Mouse (Mus musculus) fat pad, adult 2 months (tissue): ENCODE measurements around the gene Spata25.
"Not testable (repeated sequence)": the region's sequence is repeated elsewhere in the genome, so short reads cannot be mapped to it uniquely, and the experiment has no call there.

ENCODE experiments used
- DNase-seq: peaks from one replicate; pipeline ENCODE4 v3.0.0-alpha.2; 2011; ENCODE audit warnings: low read depth, low spot score; ENCODE audit errors: extremely low read depth

The Spata25 gene

DNA sequence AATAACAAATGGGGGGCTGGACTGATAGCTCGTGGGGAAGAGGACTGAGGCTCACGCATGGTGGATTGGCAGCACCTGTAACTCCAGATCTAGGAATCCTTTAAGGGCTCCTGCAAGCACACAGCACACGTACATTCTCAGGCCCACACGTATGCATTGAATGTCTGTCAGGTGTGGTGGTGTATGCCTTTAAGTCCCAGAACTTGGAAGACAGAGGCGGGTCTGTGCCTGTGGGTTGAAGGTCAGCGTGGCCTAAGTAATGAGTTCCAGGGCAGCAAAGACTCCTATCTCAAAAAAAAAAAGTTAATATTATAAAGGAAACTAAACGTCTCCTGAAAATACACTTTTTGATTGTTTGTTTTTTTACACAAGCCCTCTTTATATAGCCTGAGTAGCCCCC is 21.7 kb downstream of the Spata25 start:
- DNase-seq: no peak

DNA sequence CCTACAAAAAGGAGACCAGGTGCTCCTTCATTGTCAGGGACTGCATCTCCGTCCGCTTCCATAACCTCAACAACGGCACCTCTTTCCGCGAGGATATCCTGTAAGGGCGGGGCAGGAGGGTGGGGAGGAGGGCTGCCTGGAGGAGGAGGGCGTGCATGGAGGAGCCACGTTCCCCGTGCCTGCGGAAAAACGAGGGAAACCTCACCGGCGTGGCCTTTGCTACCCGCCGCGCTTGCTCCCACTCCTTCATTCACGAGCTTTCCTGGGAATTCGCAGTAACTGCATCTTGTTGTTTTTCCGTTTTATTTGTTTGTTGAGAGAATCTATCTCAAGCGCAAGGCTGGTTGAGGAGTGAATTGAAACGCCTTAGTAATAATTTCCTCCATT is 23.0 kb downstream of the Spata25 start:
- DNase-seq: no peak

DNA sequence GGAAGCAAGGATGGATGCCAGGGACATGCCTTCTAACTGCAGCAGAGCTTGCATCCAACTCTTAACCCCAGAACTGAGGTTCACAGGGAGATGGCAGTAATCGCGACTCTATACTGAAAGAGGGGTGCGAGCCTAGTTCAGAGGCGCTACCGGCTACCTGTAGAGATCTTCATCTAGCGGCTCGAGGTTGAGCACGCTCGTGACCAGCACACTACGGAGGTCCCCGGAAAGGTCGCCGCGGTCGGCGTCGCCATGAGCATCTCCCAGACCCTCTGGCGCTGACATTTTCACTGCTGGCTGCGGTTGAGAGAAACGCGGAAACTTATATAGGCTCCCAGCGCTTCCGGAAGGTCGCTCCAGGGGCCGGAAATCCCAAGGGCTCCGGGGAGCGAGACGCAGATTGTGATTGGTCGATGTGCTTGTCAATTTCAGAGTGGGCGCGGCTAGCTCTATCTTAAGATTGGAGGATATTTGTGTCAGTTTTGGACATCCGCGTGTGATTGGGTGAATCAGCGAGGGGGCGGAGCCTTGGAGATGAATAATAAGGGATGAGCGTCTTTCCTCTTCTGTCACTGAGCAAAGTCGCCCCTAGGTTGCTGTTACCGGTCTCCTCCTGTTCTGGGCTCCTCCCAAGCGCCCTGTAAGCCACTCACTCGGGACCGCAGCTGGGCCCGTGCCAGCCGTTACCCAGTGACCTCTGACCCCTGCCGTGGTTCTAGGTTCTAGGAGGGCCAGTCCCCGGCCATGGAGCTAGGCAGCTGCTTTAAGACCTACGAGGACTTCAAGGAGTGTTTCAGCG is 23.6 kb downstream of the Spata25 start, which contains the start of the genes Acot8 and Zswim3:
Gene Acot8 (minus strand): TSS at position 350 of the 799 bp plus-strand sequence.
Gene Zswim3 (plus strand): TSS at position 566 of the 799 bp plus-strand sequence.
- peak; percentile 92 for DNase-seq

DNA sequence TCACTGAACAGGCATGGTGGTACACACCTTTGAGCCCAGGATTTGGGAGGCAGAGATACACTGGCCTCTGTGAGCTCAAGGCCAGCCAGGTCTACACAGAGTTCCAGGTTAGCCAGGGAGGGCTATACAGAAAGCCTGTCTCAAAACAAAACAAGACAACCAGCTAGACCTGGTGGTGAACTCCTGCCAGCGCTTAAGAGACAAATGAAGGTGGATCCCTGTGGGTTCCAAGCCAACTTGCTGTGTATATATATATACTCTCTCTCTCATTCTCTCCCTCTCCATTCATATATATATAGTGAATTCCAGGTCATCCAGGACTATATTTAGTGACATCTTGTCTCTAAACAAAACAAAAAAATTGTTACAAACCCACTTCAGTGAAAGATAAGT is 24.4 kb downstream of the Spata25 start:
- DNase-seq: no peak

DNA sequence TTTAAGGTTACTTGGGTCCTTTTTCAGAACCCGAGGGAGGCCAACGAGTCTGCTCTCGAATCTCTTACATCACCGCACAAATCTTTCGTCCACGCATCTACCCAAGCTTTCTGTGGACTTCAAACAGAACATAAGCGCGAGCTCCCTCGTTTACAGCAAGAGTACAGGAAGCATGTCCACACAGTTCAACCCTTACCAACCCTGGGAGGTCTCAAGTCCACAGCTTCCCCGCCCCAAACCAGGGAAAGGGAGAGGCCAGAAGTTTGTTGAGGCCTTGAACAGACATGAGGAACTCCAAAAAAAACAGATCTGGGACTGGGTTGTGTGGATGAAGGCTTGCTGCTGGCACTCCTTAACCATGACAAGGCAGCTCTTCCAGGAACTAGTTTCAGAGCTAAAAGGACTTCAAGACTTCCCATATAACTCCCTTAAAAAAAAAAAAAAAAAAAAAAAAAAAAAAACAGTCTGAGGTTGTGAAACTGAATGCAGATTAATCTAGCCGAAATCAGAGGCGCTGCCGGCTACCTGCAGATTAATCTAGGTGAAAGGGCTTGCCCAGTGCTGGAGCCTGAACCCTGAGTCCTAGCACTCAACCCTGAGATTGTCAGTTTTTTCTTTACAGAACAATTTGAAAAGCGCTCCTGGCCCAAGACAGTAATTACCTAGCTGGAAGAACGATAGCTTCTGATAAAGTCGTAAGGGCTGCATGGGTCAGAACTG is 25.0 kb downstream of the Spata25 start:
- no peak for DNase-seq

DNA sequence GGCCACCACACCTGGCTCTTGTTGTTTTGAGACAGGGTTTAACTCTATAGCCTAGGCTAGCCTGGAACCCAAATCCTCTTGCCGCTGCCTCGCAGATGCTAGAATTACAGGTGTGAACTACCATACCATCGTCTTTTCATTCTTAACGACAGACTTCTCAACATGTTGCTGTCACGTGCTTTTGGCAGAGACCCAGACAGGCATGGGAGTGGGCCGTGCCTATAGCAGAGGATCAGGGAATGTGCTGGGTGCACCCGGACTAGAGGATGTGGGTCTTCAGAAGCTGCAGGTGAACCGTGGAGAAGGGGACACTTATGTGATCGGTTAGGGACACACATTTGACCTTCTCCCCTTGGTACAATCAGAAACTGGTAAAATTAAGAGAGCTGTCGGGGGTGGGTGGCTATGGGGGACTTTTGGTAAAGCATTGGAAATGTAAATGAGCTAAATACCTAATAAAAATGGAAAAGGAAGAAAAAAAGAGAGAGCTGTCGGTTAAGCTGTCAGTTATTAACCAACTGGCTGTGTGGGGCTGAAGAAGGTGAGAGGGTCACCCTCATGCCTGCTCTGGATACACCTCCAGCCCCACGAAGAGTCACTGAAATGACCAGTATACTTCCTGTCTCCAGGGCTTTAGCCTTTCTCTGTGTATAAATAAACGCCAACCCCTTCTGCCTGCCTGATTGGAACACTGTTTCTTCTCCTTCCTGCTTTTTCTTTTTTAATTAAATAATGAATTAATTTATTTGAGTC is 27.9 kb downstream of the Spata25 start:
- no peak for DNase-seq

DNA sequence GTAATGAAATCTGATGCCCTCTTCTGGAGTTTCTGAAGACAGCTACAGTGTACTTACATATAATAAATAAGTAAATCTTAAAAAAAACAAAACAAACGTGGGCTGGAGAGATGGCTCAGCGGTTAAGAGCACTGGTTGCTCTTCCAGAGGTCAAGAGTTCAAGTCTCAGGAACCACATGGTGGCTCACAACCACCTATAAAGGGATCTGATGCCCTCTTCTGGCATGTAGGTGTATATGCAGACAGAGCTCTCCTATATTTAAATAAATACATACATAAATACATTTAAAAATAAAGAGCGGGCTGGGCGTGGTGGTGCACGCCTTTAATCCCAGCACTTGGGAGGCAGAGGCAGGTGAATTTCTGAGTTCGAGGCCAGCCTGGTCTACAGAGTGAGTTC is 29.8 kb downstream of the Spata25 start:
- not testable (repeated sequence) for DNase-seq

DNA sequence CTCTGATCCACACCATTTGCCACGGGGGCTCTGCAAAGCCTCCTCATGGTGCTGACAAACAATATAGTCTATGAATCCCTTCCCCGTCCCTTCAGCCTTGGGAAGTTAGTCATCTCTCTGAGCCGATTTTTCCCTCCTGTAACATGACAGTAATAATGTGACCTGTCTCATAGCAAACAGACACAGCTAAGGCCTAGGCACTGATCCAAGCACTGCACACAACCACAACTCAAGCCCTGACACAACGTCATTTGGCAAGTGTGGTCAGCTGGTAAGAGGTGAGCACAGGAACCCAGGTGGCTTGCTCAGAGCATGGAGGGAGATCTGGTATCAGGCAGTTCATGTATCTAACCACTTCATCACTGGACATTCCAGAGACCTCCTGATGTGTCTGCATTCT is 32.5 kb downstream of the Spata25 start:
- no peak for DNase-seq

DNA sequence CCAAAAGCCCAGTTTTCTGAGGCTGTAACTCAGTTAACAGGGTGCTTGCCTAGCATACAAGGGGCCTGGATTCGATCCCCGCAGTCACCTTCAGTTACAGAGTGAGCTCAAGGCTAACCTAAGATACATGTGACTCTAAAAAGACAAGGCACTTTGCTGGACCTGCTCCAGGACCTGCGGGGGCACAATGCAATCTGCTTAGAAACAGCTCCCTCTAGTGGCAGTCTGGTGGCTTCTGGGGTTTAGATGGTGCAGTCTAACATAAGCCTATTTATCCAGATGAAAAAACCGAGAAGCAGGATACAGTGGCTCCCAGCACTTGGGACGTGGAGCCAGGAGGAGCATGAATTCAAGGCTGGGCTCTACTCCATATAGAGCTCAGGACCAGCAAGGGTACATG is 34.0 kb downstream of the Spata25 start:
- no peak for DNase-seq

DNA sequence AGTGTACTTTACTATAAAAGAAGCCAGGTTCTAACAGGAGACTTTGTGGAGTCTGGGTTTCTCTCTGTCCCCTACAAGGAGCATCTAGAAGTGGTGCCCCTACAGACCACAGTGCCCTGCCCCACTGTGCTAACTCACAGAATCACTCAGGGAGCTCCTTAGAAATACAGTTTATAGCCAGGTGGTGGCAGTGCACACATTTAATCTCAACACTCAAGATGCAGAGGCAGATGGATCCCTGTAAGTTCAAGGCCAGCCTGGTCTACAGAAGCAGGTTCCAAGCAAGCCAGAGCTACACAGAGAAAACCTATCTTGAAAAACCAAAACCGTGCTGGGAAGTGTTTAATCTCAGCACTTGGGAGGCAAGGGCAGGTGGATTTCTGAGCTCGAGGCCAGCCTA is 34.6 kb downstream of the Spata25 start:
- DNase-seq: no peak

DNA sequence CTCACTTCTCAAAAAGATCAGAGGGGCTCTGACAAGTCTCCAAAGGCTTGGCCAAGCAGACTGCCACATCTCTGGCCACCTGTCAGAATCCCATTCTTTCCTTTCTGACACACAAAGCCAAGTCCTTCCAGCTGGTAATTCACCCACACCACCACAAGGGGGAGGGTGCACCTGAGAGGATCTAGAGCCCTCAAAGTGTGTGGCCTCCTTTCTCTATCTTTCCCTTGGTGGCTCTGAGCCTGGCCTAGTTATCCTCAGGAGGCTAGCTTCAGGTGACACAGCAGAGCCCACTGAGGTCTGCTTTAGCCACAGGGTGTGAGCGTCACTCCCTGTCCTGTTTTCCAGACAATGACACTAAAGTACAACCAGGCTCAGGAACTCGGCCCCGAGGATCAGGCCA is 35.1 kb downstream of the Spata25 start:
- no peak for DNase-seq

DNA sequence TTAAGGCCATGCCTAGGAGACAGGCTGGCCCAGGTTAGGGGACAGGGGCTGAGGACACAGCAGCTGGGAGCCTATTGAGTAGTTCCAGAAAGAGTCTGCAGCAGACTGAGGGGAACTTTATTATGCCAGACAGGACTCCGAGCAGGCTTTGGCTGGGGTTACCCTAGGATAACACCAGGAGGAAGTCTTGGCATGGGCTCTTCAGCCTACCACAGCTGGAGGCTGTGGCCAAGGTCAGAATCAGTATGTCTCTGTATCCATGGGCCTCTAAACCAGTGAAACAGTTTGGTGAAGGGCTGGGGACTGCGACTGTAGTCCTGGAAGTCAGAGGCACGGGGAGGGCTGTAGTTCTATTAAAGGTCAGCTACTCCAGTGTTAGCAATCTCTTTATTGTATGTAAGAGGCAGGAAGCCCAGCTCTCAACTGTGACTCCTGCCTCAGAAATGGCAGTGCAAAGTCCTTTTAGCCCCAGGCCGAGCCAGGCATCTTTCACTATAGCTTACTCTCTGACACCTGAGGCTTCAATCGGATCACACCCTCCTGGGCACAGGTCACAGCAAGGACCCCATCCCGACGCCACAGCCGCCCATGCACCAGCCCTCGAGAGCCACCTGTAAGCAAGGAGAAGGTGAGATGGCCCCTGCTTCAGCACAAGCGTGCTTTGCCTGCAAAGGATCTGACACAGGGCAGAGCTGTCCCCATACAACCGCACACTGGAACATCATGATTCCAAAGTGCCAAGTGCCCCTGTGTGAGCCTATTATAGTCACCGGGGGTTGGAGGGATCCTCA is 35.7 kb downstream of the Spata25 start:
- no peak for DNase-seq

DNA sequence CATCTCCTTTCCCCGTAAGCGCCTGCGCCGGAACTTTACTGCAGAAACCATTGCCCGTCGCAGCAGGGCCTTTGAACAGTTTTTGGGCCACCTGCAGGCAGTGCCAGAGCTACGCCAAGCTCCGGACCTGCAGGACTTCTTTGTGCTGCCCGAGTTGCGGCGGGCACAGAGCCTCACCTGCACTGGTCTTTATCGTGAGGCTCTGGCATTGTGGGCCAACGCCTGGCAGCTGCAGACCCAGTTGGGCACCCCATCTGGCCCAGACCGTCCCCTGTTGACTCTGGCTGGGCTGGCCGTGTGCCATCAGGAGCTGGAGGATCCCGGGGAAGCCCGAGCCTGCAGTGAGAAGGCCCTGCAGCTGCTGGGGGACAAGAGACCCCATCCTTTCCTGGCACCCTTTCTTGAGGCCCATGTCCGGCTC is 36.5 kb downstream of the Spata25 start:
- DNase-seq: no peak

DNA sequence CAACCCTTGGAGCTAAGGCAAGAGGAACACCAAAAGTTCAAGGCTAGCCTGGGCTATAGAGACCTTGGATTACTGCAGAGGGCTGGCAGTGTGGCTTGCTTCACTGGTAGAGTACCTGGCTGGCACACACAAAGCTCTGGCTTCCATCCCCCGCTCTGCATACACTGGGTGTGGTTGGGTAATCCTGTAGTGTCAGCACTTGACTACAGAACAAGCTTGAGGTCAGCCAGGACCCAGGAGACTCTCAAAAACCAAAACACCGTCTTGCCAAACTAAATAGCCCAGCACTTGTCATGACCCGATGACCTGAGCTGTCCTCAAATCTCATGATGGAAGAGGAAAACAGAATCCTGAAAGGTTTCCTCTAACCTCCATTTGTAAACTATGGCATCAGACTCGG is 37.9 kb downstream of the Spata25 start:
- peak; percentile 70 for DNase-seq

DNA sequence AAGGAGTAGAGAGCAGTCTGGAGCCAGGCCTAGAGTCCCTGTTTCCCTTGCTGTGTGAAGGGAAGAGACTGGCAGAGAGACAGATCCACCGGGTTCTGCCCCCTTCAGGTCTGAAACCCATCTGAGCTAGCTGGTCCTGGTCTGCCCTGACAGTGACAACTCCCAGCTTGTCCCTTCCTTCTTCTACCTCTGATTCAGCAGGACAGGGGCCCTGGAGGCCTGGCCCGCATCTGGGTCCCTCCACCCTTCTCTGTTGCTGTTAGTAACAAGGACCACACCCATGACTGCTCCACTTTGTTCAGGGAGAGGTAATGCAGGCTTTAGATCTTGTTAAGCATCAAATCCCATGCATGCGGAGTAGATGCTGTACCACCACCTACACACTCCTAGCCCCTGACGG is 39.9 kb downstream of the Spata25 start:
- no peak for DNase-seq

DNA sequence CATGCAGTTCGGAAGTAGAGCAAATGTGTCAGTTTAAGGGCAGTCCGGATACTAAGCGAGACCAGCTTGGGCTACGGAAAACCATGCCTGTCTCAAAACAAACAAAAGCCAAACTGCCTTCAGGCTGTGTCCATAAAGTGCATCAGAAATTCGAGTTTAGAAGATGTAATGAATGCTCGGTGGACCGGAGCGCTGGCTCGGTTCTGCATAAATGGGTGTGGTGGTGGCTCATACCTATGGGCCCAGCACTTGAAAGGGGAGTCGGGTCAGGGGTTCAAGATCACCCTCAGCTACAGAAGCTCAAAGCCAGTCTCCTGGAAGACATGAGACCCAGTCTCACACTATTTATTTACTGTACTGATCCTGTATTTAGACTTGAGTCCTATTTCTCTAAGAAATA is 40.6 kb downstream of the Spata25 start:
- DNase-seq: no peak

DNA sequence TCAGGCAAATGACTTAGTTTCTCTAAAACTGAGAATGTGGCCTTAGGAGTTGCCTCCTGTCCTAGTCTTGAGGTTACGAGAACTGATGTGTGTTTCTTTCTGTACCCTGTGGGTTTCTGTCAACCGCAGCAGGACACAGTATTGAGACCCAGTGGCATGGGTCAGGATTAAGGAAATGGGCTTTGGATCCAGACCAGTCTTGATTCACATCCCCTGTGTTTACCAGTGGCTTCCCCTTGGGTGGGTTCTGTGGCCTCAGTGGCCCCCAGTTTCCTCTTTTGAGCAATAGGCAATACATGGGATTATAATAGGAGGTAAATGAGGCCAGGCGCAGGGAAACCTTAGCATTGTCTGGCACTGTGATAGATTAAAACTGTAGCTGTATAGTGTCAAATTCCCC is 41.3 kb downstream of the Spata25 start:
- DNase-seq: no peak

DNA sequence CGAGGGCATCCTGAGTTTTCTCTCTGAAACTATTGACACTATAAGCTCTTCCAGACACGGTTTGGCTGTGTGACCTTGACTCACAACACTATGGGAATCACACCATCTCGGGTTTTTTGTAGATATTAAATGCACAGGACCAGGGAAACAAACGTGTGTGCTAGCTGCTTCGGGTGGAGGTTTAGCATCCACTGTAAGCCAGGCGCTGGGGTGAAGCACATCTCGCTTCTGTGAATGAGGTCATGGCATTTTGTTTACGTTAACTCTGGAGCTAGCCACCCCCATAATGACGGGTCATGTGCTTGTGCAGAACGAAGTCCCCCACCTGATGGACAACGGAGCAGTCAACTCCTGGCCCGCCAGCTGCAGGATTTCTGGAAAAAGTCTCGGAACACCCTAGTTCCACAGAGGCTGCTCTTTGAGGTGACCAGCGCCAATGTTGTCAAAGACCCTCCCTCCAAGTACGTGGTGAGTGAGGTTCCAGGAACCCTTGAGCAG is 41.9 kb downstream of the Spata25 start:
- no peak for DNase-seq

DNA sequence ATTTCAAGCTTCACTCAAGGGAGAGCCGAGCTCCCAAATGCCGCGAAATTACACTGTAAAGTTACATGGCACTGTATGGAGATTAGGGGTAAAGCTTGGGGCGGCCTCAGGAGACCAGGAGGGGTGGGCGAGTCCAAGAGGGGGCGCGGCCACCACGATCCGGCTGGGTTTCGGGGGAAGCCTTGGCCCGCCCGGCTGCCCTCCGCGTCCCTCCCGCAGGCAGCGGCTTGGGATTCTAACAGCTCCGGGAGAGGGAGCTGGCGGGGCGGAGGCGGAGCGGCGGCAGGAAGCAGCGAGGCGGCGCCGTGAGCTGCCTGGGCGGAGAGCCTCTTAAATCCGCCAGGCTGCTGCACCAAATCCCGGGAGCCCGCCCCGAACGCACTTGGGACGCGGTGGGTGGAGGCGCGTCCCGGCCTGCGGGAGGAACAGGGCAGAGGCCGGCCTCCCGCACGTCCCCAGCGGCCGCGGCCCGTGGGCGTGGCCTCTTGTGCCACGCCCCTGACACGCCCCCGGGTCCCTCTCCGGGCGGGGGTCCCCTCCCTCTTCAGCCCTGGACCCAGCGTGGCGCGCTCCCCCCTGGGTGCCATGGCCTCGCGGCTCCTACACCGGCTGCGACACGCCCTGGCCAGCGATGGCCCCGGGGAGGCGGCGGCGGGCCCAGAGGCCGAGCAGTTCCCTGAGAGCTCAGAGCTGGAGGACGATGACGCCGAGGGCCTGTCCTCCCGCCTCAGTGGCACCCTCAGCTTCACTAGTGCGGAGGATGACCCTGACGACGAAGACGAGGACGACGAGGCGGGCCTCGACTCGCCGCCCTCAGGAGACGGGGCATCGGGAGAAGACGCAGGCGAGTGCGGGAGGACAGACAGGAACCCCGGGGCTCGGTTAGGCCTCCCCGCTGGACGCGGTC is 42.6 kb downstream of the Spata25 start, which contains the start of gene Snx21:
Gene Snx21 (plus strand): TSS at position 343 of the 907 bp plus-strand sequence.
- peak; percentile 52 for DNase-seq
